Mouse (Mus musculus) midbrain, embryonic 12.5 days (tissue): ENCODE measurements around the gene Fgfr2. TPM values are rescaled to one million over a fixed set of nuclear protein-coding genes. Genes with fewer than 3 reads are reported as not detected.

Experiments
- ATAC-seq: fragments of 200-750 bp; cut with Nextera tagmentation; 2 replicates; pipeline ENCODE4 v1.8.0; 2017; ENCODE audit warnings: low read depth, moderate TSS enrichment, moderate library complexity; ENCODE audit not compliant: low FRiP score
- H3K27ac ChIP-seq: fragments of 300-500 bp; sonication (generic); replicated peaks from 2 replicates; pipeline ENCODE4 v1.5.1; 2016; ENCODE audit warnings: mild to moderate bottlenecking
- H3K27me3 ChIP-seq: fragments of 300-500 bp; sonication (generic); 2 replicates; pipeline ENCODE4 v1.6.1; 2016; ENCODE audit warnings: mild to moderate bottlenecking
- H3K36me3 ChIP-seq: fragments of 300-500 bp; sonication (generic); 2 replicates; pipeline ENCODE4 v1.6.1; 2016
- H3K4me1 ChIP-seq: fragments of 300-500 bp; sonication (generic); 2 replicates; pipeline ENCODE4 v1.6.1; 2016
- H3K4me2 ChIP-seq: fragments of 300-500 bp; sonication (generic); replicated peaks from 2 replicates; pipeline ENCODE4 v1.6.1; 2016; ENCODE audit warnings: mild to moderate bottlenecking, moderate library complexity
- H3K4me3 ChIP-seq: fragments of 300-500 bp; sonication (generic); 2 replicates; pipeline ENCODE4 v1.5.1; 2016; ENCODE audit warnings: mild to moderate bottlenecking
- H3K9ac ChIP-seq: fragments of 300-500 bp; sonication (generic); replicated peaks from 2 replicates; pipeline ENCODE4 v1.6.1; 2016; ENCODE audit warnings: mild to moderate bottlenecking, moderate library complexity
- H3K9me3 ChIP-seq: fragments of 300-500 bp; sonication (generic); 2 replicates; pipeline ENCODE4 v1.6.1; 2016; ENCODE audit warnings: mild to moderate bottlenecking
- WGBS: fragments of 180-500 bp; shearing (Covaris S2); methylation state at CpG from one replicate; pipeline ENCODE4 v1.1.7; 2016; 5-methylcytosine and 5-hydroxymethylcytosine counted together
- polyA plus RNA-seq: library from polyadenylated mRNA; unstranded; fragments of >200 nt; fragmentation: Nextera tagmentation; extraction: Ambion mirVana; gene quantifications from 2 replicates; pipeline ENCODE4 v1.2.1, GENCODE M21; 2016

The Fgfr2 gene
- polyA plus RNA-seq, 1 experiment from 2014 or later = 96.5 TPM

DNA sequence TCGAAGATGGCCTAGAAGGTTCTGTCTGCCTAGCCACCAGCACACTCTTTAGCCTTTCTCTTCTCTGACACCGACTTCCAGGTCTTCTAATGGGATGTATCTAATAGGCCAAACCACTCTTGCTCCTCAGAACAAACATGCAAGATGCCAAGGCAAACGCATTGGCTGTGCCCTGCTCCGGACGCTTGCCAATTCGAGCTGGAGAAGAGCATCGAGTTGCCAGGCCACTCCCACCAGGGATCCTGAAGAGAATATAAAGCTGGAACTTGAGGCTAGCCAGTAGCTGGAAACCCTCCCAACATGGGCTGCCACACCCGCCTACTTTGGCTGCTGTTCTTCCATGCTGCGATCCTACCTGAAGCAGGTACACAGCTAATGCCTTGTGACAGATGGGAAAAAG is 1949.0 kb downstream of the Fgfr2 start, which contains the start of gene 5430419D17Rik:
Gene 5430419D17Rik, plus strand, starts transcription at position 282 of the 400 bp plus-strand sequence.
- Histone ChIP-seq H3K27me3 (no peaks in the 10 kb centered on the region), H3K9ac (no peak within 1 kb of the TSS), H3K4me1 (no peaks in the 10 kb centered on the region), H3K4me2 (no peak within 1 kb of the TSS), H3K9me3 (no peaks in the 10 kb centered on the region), H3K27ac (no peak within 1 kb of the TSS), H3K4me3 (no peak within 1 kb of the TSS), H3K36me3 (no peaks in the 10 kb centered on the region)
- no peak for ATAC-seq
- 89% methylated on average over 9 of the region's 9 CpGs for WGBS

DNA sequence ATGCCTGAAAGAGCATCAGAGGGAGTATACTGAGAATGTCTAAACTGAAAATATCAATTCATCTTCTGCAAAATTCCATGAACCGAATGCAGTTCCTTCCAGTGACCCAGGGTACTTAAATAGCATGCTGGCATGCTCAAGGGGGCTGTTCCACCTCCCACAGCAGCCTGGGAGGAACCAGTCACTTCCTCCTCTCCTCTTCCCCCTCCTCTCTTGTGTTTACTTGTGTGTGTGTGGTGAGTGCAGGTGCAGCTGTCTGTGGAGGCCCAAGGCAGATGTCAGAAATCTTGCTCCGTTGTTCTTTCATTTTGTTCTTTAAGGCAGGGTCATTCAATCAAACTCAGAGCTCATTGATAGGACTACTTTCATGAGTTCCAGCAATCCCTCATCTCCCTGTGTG is 1954.1 kb downstream of the Fgfr2 start:
- no peak overlapping the region for H3K27ac ChIP-seq
- no peak overlapping the region for H3K4me3 ChIP-seq
- no peaks in the 10 kb centered on the region for H3K4me1 ChIP-seq
- no peak for ATAC-seq
- H3K36me3 ChIP-seq = no peaks in the 10 kb centered on the region
- H3K4me2 ChIP-seq = no peak overlapping the region
- no peaks in the 10 kb centered on the region for H3K9me3 ChIP-seq
- WGBS = 73% methylated on average over 2 of the region's 2 CpGs
- no peak overlapping the region for H3K9ac ChIP-seq
- H3K27me3 ChIP-seq = no peaks in the 10 kb centered on the region

DNA sequence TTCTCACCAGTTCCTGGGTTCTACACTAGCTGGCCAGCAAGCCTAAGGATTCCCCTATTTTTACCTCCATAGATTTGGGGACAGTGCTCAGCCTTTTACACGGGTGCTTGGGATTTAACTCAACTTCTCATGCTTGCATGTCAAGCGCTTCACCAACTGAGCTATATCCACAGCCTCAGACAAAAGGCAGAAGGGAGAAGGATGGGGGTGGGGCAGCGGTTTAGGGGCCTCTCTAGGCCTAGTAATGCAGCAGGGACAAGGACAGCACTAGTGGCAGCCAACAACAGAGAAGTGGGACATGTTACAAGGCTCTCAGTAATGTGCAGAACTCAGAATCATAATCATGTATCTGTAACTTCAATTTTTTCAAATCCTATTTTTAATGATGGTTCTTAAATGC is 1955.4 kb downstream of the Fgfr2 start:
- WGBS = 68% methylated on average over 3 of the region's 3 CpGs
- Histone ChIP-seq H3K4me3 (no peak overlapping the region), H3K27ac (no peak overlapping the region), H3K9ac (no peak overlapping the region), H3K4me1 (no peaks in the 10 kb centered on the region), H3K27me3 (no peaks in the 10 kb centered on the region), H3K9me3 (no peaks in the 10 kb centered on the region), H3K36me3 (no peaks in the 10 kb centered on the region), H3K4me2 (no peak overlapping the region)
- ATAC-seq = no peak

DNA sequence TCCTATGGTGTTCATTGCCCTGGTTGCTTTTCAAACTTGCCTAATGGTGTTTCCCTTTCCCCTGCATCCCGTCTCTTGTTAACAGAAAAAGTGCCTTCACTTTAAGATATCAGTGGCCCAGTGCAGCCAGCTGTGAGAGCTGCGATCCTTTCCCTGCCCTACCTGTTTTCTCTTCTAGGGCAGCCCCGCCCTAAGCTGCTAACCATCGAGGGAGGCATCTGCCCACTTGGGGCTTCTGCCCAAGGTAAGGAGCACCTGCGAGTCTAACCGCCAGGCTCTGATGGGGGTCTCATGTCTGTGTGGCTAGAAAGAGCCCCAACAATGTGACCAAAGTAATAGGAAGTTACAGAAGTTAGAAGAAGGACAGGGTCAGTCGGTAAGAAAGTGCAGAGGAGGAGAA is 1960.9 kb downstream of the Fgfr2 start:
- no peaks in the 10 kb centered on the region for H3K4me1 ChIP-seq
- no peaks in the 10 kb centered on the region for H3K27me3 ChIP-seq
- H3K9me3 ChIP-seq = no peaks in the 10 kb centered on the region
- no peak overlapping the region for H3K27ac ChIP-seq
- 71% methylated on average over 7 of the region's 7 CpGs for WGBS
- no peaks in the 10 kb centered on the region for H3K36me3 ChIP-seq
- H3K4me3 ChIP-seq = no peak overlapping the region
- H3K9ac ChIP-seq = no peak overlapping the region
- no peak overlapping the region for H3K4me2 ChIP-seq
- ATAC-seq = no peak

DNA sequence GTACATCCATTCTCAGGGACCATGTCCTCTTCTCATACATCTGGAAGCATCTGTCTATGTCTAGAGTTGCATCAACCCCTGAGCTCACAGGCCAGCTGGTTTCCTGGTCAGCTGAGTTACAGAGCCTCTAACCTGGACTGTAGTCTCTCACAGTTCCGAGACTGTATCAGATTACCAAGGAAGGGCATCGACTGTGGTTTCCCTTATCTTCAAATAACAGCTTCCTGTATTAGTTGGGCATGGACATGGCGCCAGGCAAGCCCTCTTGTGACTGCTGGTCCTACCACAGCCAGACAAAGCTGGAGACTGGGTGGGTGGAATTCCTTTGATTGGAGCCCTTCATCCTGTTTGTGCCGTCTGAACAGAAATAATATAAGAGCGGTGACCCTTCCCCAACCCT is 1970.1 kb downstream of the Fgfr2 start:
- WGBS = 85% methylated on average over 5 of the region's 5 CpGs
- ATAC-seq = no peak

DNA sequence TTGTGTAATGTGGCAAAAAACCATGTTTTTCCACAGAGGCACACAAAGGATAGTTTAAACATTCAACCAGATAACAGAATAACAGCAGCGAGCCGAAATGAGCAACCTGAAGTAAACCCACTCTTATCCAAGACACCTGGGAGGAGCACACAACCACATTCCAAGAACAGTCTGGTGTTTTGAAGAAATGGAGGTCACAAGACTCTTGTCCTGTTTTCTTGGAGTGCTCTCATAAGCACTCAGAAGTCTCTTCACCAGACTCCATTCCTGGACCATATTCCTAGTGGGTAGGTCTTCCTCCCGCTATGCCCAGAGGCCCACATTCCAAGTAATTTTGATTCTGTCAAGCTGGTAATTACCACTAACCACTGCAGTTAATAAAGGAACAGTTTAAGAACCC is 1973.0 kb downstream of the Fgfr2 start:
- no peak overlapping the region for H3K4me3 ChIP-seq
- H3K4me1 ChIP-seq = no peaks in the 10 kb centered on the region
- WGBS = 89% methylated on average over 3 of the region's 3 CpGs
- no peaks in the 10 kb centered on the region for H3K9me3 ChIP-seq
- H3K27ac ChIP-seq = no peak overlapping the region
- H3K9ac ChIP-seq = no peak overlapping the region
- no peaks in the 10 kb centered on the region for H3K27me3 ChIP-seq
- ATAC-seq = no peak
- H3K4me2 ChIP-seq = no peak overlapping the region
- no peaks in the 10 kb centered on the region for H3K36me3 ChIP-seq

More for the DNA sequence above, 1970.1 kb downstream of the Fgfr2 start:
- H3K27ac ChIP-seq = no peak overlapping the region
- H3K4me1 ChIP-seq = no peaks in the 10 kb centered on the region
- H3K27me3 ChIP-seq = no peaks in the 10 kb centered on the region
- no peak overlapping the region for H3K4me3 ChIP-seq
- H3K9ac ChIP-seq = no peak overlapping the region
- no peaks in the 10 kb centered on the region for H3K36me3 ChIP-seq
- H3K4me2 ChIP-seq = no peak overlapping the region
- no peaks in the 10 kb centered on the region for H3K9me3 ChIP-seq

DNA sequence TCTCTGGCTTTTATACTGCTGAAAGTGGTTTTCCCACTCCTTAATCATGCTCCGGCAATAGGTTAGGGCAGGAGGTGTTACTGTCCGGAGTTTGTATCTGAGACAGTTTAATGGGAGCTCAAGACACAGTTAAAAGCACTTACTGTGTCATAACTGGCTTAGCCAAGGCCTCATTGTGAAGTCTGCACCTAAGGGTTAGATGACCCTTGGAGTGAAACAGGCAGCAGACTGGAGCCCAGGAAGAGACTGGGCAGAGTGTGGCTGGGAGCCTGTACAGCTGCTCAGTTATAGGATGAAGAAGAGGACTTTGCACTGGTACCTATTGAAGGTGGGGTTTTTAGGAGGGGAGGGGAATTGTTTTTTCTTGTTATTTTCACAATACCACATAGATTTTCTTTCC is 1976.9 kb downstream of the Fgfr2 start, which contains the start of gene 4933402N03Rik:
Gene 4933402N03Rik, minus strand, starts transcription at position 101 of the 400 bp plus-strand sequence.
- Histone ChIP-seq H3K27ac (no peak within 1 kb of the TSS), H3K4me2 (no peak within 1 kb of the TSS), H3K36me3 (no peaks in the 10 kb centered on the region), H3K4me3 (no peak within 1 kb of the TSS), H3K27me3 (no peaks in the 10 kb centered on the region), H3K9ac (no peak within 1 kb of the TSS), H3K9me3 (no peaks in the 10 kb centered on the region), H3K4me1 (no peaks in the 10 kb centered on the region)
- WGBS = 90% methylated on average over 2 of the region's 2 CpGs
- no peak for ATAC-seq

DNA sequence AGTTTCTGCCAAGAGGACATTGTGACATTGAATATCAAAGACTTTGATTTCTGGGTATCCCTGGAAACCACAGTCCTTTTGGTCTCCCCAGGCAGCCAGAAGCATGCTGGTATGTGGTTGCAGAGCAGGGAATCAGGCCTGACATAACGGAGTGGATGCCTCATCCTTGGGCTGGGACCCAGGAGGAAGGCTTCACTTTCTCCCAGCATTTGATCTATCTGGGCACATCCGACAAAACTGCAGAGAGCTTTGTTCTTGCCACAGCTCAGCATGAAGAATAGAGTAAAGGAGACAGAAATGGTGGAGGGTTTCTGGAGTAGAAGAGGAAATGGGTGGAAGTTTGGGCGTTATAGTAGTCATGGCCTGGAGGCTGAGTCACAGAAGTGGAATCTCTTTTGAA is 1990.0 kb downstream of the Fgfr2 start:
- Histone ChIP-seq H3K27me3 (no peaks in the 10 kb centered on the region), H3K4me1 (no peaks in the 10 kb centered on the region), H3K9me3 (no peaks in the 10 kb centered on the region), H3K4me3 (no peak overlapping the region), H3K4me2 (no peak overlapping the region), H3K9ac (no peak overlapping the region), H3K36me3 (no peaks in the 10 kb centered on the region), H3K27ac (no peak overlapping the region)
- WGBS = 82% methylated on average over 3 of the region's 3 CpGs
- ATAC-seq = no peak

DNA sequence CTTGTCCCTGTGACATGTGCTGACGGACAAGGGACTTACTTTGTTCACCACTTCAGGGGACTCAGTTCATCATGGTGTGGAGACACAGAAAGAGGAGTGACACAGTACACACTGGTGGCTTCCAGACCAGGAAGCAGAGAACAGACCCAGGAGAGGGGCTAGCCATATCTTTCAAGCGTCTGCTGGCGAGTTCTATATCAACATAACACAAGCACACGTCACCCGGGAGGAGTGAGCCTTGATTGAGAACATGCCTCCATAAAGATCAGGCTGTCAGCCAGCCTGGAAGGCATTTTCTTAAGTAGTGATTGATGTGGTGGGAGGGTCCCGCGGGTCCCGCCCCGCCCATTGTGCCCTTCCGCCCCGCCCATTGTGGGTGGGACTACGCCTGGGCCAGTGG is 1993.1 kb downstream of the Fgfr2 start:
- Histone ChIP-seq H3K9ac (no peak overlapping the region), H3K9me3 (no peaks in the 10 kb centered on the region), H3K4me3 (no peak overlapping the region), H3K4me1 (no peaks in the 10 kb centered on the region), H3K4me2 (no peak overlapping the region), H3K36me3 (no peaks in the 10 kb centered on the region), H3K27ac (no peak overlapping the region), H3K27me3 (no peaks in the 10 kb centered on the region)
- no peak for ATAC-seq
- 84% methylated on average over 12 of the region's 12 CpGs for WGBS

DNA sequence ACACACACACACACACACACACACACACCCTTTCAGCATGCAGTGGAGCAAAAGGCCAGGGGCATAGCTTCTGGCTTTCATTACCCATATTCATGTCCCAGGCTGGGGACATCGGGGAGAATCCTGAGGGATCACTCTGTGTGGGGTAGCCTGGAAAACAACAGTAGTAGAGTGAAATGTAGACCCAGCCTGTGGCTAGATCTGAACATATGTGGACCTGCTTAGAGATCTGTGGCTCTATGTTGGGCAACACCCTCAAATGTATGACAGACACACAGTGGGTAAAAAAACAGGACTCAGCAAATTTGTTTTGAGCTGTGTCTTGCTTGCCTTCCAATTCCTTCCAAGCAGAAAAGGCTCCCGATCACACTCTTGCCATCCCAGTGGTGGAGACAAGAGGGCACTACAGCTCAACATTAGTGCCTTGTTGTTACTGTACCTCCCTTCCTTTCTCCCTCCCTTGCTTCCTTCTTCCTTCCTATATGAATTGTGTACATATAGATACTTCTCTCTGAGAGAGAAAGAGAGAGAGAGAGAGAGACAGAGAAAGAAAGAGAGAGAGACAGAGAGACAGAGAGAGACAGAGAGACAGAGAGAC is 2000.8 kb downstream of the Fgfr2 start:
- H3K4me1 ChIP-seq = no peaks in the 10 kb centered on the region
- no peak overlapping the region for H3K9ac ChIP-seq
- ATAC-seq = no peak
- no peaks in the 10 kb centered on the region for H3K36me3 ChIP-seq
- no peak overlapping the region for H3K27ac ChIP-seq
- WGBS = 87% methylated on average over 2 of the region's 2 CpGs
- H3K9me3 ChIP-seq = no peaks in the 10 kb centered on the region
- no peak overlapping the region for H3K4me3 ChIP-seq
- H3K27me3 ChIP-seq = no peaks in the 10 kb centered on the region
- no peak overlapping the region for H3K4me2 ChIP-seq

DNA sequence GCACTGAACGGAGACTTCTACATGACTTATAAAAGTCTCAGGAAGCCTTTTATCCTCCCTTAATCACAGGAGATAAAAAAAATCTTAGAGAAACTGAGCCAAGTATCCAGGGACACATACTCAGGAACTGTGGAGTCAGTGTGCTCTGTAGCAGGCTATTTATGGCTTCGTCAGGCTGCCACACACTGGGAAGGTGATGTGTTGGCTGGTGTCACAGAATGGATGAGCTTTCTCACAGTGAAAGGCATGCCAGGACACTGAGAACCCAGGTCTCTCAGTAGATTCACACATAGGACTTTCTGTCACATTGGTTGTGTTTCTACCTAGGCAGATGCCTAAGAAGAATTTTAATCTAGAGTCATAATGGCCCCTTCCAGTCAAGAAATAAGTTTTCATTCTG is 2008.7 kb downstream of the Fgfr2 start:
- no peak overlapping the region for H3K4me2 ChIP-seq
- H3K9ac ChIP-seq = no peak overlapping the region
- ATAC-seq = no peak
- no peaks in the 10 kb centered on the region for H3K9me3 ChIP-seq
- no peaks in the 10 kb centered on the region for H3K4me1 ChIP-seq
- H3K36me3 ChIP-seq = no peaks in the 10 kb centered on the region
- no peak overlapping the region for H3K4me3 ChIP-seq
- no peak overlapping the region for H3K27ac ChIP-seq
- WGBS = 86% methylated on average over 2 of the region's 2 CpGs
- no peaks in the 10 kb centered on the region for H3K27me3 ChIP-seq

DNA sequence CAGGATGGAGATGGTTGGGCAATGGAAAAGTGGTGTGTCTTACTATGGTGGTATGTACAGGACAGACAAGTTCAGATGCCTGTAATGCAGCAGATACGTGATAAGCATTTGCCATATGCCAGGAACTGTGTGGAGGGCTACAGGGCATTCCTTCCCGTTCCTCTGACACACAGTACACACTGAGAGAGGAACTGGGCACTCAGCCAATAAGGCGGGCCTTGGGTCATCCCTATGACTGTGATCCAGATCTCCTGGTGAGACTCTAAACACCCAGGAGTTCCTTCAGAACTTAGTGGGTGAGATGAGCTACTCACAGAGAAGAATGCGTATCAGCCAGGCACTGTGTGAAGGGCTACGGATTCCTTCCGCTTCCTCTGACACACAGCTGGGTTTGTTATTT is 2009.5 kb downstream of the Fgfr2 start:
- H3K27me3 ChIP-seq = no peaks in the 10 kb centered on the region
- ATAC-seq = no peak
- H3K27ac ChIP-seq = no peak overlapping the region
- H3K9ac ChIP-seq = no peak overlapping the region
- 82% methylated on average over 6 of the region's 6 CpGs for WGBS
- H3K4me2 ChIP-seq = no peak overlapping the region
- H3K9me3 ChIP-seq = no peaks in the 10 kb centered on the region
- no peaks in the 10 kb centered on the region for H3K4me1 ChIP-seq
- H3K36me3 ChIP-seq = no peaks in the 10 kb centered on the region
- H3K4me3 ChIP-seq = no peak overlapping the region

DNA sequence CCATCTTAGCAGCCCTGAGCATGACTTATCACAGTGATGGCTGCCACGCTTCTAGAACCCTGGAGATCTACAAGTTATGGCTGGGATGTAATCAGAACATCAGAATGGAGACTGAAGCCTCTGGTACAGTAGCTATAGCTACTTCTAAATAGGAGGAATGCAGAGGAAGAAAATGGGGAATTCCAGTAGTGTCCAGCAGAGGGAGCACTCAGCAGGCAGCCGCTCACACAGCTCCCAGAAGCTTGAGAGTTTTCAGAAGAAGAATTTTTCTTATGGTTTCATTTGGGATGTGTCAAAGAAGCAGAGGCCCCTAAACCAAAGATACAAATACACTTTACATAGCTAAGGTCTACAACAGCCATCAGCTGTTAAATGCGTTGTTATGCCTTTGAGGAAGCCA is 2010.7 kb downstream of the Fgfr2 start:
- WGBS = 23% methylated on average over 3 of the region's 3 CpGs
- ATAC-seq = no peak
- Histone ChIP-seq H3K4me1 (no peaks in the 10 kb centered on the region), H3K27me3 (no peaks in the 10 kb centered on the region), H3K4me3 (no peak overlapping the region), H3K36me3 (no peaks in the 10 kb centered on the region), H3K9ac (no peak overlapping the region), H3K27ac (no peak overlapping the region), H3K9me3 (no peaks in the 10 kb centered on the region), H3K4me2 (no peak overlapping the region)
